Mouse (Mus musculus) cerebellum, adult 2 months (tissue): ENCODE data around the gene Acap3. TPM values are rescaled to one million over a fixed set of nuclear protein-coding genes. Genes with fewer than 3 reads are reported as not detected.
A peak's percentile ranks its signal among the peaks of the same experiment; 100 is the strongest.

Source experiments
- DNase-seq, 2 experiments: peaks; one replicate each; pipeline ENCODE4 v3.0.0; 2021
- H3K27ac ChIP-seq: fragments of 200-500 bp; 2 replicates; pipeline ENCODE4 v1.5.1; 2012; ENCODE audit warnings: low read length, control low read depth, inconsistent platforms; ENCODE audit not compliant: insufficient read depth
- H3K27me3 ChIP-seq: fragments of 200-500 bp; 2 replicates; pipeline ENCODE4 v1.6.1; 2012; ENCODE audit warnings: inconsistent platforms, mild to moderate bottlenecking, low read length, moderate library complexity; ENCODE audit not compliant: control insufficient read depth, insufficient read depth
- H3K4me1 ChIP-seq: fragments of 200-500 bp; 2 replicates; pipeline ENCODE4 v1.6.1; 2011; ENCODE audit warnings: low read length; ENCODE audit not compliant: control insufficient read depth, insufficient read depth
- H3K4me3 ChIP-seq: fragments of 200-500 bp; replicated peaks from 2 replicates; pipeline ENCODE3; 2011; ENCODE audit warnings: mild to moderate bottlenecking, low read depth, low read length, control low read depth; ENCODE audit not compliant: insufficient read depth
- CTCF ChIP-seq: fragments of 200-500 bp; IDR thresholded peaks from 2 replicates; pipeline ENCODE4 v1.5.1; 2011; ENCODE audit warnings: low read depth, mild to moderate bottlenecking, control low read depth, low read length, moderate library complexity, borderline replicate concordance; ENCODE audit not compliant: insufficient read depth
- POLR2A ChIP-seq: fragments of 200-500 bp; IDR thresholded peaks from 2 replicates; pipeline ENCODE4 v1.6.1; 2011; ENCODE audit warnings: low read length, control low read depth, borderline replicate concordance; ENCODE audit not compliant: insufficient read depth
- WGBS: fragments of 180-500 bp; shearing (Covaris S2); methylation state at CpG from one replicate; pipeline ENCODE4 v1.1.7; 2018; 5-methylcytosine and 5-hydroxymethylcytosine counted together
- polyA plus RNA-seq: library from polyadenylated mRNA; depleted of rRNA; stranded (reverse); fragments of >200 nt; gene quantifications from 2 replicates; pipeline ENCODE4 v1.2.3, GENCODE M21; 2012

Gene Acap3
- polyA plus RNA-seq, 1 experiment: 98.5 TPM

DNA sequence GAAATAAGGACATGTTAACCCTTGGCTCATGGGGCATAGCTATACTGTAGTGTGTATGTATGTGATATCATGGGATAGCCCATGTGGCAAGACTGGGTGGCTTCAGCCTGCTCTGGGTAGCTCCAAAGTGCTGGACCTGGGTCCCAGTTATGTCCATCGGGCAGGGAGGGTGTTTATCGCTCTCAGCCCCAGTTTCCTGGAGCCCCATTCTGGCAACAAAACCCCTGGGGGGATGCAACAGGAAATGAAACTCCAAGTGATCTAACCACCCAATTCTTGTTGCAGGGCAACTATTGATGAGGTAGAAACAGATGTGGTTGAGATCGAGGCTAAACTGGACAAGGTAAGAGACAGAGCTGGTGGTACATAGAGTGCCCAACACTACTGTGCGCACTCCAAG, 4.2 kb downstream of the Acap3 start:
- Histone ChIP-seq H3K4me1 (peaks cover 39% of the 10 kb centered on the region), H3K27me3 (no peaks in the 10 kb centered on the region), H3K27ac (peak overlapping the region; percentile 94), H3K4me3 (peak overlapping the region; percentile 83)
- DNase-seq: peak in 1 of 2 experiments; percentile 13
- TF ChIP-seq POLR2A: no peak
- TF ChIP-seq CTCF: no peak
- 84% methylated on average over 4 of the region's 4 CpGs for WGBS

DNA sequence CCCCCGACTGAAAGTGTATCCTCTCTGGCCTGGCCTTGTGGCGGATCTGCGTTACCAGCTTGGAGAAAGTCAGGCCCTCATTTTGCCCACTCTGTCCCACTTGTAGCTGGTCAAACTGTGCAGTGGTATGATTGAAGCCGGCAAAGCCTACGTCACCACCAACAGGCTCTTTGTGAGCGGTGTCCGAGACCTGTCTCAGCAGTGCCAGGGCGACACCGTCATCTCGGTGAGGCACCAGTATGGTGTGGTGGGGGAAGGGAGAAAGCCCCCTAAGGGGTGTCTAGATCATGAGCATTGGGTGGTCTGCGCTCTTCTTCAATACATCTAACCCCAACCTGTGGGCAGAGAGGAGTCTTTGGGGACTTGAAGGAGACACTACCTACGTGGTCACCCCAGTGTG, 4.8 kb downstream of the Acap3 start:
- H3K27ac ChIP-seq: no peak overlapping the region
- DNase-seq: peak in 1 of 2 experiments; percentile 13
- no peak overlapping the region for H3K4me3 ChIP-seq
- 95% methylated on average over 12 of the region's 12 CpGs for WGBS
- no peaks in the 10 kb centered on the region for H3K27me3 ChIP-seq
- TF ChIP-seq CTCF (no peak), POLR2A (no peak)
- peaks cover 44% of the 10 kb centered on the region for H3K4me1 ChIP-seq

GRCm38 (mm10) chr4:155898318-155898717, 6.7 kb downstream of the Acap3 start:
- WGBS: 37% methylated on average over 2 of the region's 2 CpGs
- peaks cover 42% of the 10 kb centered on the region for H3K4me1 ChIP-seq
- DNase-seq: peak in 1 of 2 experiments; percentile 10
- TF ChIP-seq CTCF (no peak), POLR2A (no peak)
- no peaks in the 10 kb centered on the region for H3K27me3 ChIP-seq
- no peak overlapping the region for H3K4me3 ChIP-seq
- no peak overlapping the region for H3K27ac ChIP-seq

DNA sequence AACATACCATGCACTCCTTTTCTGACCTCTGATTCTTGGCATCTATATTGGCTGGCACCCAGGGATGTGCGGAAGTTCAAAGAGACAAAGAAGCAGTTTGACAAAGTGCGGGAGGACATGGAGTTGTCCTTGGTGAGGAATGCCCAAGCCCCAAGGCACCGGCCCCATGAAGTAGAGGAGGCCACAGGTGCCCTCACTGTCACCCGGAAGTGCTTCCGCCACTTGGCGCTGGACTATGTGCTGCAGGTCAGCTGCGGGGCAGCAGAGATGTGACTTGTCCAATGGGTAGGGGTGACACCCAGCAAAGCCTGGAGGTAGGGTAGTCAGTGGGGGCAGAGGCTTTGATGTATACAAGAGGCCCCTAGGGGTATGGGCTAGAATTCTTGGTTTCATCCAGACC, 7.7 kb downstream of the Acap3 start:
- Histone ChIP-seq H3K4me3 (no peak overlapping the region), H3K27ac (no peak overlapping the region), H3K4me1 (peaks cover 33% of the 10 kb centered on the region), H3K27me3 (no peaks in the 10 kb centered on the region)
- TF ChIP-seq POLR2A (no peak), CTCF (no peak)
- 82% methylated on average over 7 of the region's 7 CpGs for WGBS
- DNase-seq: peak in 1 of 2 experiments; percentile 8

DNA sequence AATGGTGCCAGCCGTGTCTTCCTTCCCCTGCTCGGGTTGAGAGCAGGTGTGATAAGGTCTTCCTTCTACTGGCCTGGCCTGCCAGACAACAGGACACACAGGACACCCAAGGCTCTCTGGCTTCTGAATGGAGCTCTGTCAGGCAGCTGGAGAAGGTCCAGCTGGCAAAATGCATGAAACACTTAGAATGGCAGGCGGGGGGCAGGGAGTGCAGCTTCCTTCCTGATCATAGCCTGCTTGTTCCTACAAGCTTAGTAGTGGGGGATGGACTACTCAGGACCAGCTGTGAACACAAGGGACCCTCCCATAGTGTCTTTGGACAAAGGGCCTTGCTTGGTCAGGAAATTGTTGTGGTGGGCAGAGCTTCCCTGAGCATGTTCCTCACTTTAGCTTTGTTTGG, 9.6 kb downstream of the Acap3 start:
- TF ChIP-seq POLR2A: no peak
- TF ChIP-seq CTCF: no peak
- Histone ChIP-seq H3K4me3 (no peak overlapping the region), H3K27ac (no peak overlapping the region), H3K4me1 (peaks cover 26% of the 10 kb centered on the region), H3K27me3 (no peaks in the 10 kb centered on the region)
- WGBS: 7% methylated on average over 3 of the region's 3 CpGs
- DNase-seq: peak; percentile 23 to 55

GRCm38 (mm10) chr4:155903246-155903645, 11.6 kb downstream of the Acap3 start:
- Histone ChIP-seq H3K27ac (no peak overlapping the region), H3K4me3 (no peak overlapping the region), H3K4me1 (peaks cover 19% of the 10 kb centered on the region), H3K27me3 (no peaks in the 10 kb centered on the region)
- peak; percentile 2 to 9 for DNase-seq
- 94% methylated on average over 13 of the region's 13 CpGs for WGBS
- TF ChIP-seq POLR2A: no peak
- TF ChIP-seq CTCF: no peak

DNA sequence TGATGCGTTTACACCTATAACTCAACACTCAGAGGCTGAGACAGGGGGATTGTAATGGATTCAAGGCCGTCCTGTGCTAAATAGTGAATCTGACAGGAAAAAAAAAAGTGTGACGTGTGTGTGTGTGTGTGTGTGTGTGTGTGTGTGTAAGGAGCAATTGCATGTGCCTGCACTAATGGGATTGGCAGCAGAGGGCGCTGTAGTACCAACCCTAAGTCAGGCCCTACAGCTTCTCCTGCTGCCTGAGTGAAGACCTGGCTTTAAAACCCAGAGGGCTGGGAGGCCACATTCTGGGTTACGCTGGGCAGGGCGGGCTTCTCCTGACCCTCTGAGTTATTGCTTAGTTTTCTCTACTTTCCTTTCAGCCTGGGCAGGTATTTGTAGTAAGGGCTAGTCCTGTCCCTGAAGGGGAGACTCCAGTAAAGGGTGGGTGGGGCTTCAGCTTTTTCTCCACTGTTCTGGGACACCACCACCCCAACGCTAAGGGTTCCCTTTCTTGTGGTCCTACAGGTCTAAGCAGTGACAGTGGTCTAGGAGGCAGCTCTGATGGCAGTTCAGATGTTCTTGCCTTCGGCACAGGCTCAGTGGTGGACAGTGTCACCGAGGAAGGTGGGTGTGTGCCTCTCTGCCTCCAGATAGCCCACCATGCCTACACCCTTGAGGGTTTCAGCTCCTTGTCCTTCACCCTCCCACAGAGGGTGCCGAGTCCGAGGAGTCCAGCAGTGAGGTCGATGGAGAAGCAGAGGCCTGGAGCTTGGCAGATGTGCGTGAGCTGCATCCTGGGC, 12.9 kb downstream of the Acap3 start:
- Histone ChIP-seq H3K4me1 (peaks cover 15% of the 10 kb centered on the region), H3K27me3 (no peaks in the 10 kb centered on the region), H3K4me3 (no peak overlapping the region), H3K27ac (no peak overlapping the region)
- WGBS: 89% methylated on average over 13 of the region's 13 CpGs
- peak; percentile 35; the same call in 1 of the 2 replicates for TF ChIP-seq CTCF
- no peak for TF ChIP-seq POLR2A
- peak; percentile 28 to 35 for DNase-seq

DNA sequence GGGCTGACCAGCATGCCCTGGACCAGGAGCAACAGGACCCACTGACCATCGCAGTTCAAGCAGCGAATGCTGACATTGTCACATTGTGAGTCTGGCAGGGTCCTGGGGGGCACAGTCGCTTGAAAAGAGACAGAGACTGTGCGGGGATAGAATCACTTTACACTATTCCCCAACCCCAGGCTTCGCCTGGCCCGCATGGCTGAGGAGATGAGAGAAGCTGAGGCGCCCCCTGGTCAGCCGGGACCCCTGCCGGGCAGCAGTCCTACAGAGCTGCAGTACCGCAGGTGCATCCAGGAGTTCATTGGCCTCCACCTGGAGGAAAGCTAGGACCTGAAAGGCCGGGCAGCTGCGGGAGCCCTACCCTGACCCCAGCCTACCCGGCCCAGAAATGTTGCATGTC, 14.0 kb downstream of the Acap3 start:
- peaks cover 7% of the 10 kb centered on the region for H3K4me1 ChIP-seq
- WGBS: 85% methylated on average over 13 of the region's 13 CpGs
- peak in 1 of 2 experiments; percentile 9 for DNase-seq
- H3K27me3 ChIP-seq: no peaks in the 10 kb centered on the region
- H3K4me3 ChIP-seq: no peak overlapping the region
- no peak overlapping the region for H3K27ac ChIP-seq
- no peak for TF ChIP-seq POLR2A
- TF ChIP-seq CTCF: no peak

- Histone ChIP-seq H3K4me1 (peaks cover 2% of the 10 kb centered on the region), H3K27ac (no peak overlapping the region), H3K27me3 (no peaks in the 10 kb centered on the region), H3K4me3 (no peak overlapping the region)
- DNase-seq: peak in 1 of 2 experiments; percentile 9
- 83% methylated on average over 9 of the region's 9 CpGs for WGBS
- no peak for TF ChIP-seq POLR2A
- no peak for TF ChIP-seq CTCF
Measured at GRCm38 (mm10) chr4:155906125-155906524, 14.5 kb downstream of the Acap3 start.
